Mouse (Mus musculus) A20 (cell line): Measurements from ENCODE around the gene Ubxn4.
"Not testable (repeated sequence)": the region's sequence is repeated elsewhere in the genome, so short reads cannot be mapped to it uniquely, and the experiment has no call there.

Experiments
- DNase-seq: peaks from one replicate; pipeline ENCODE4 v3.0.0-alpha.2; 2011; ENCODE audit warnings: low read depth, low spot score

Ubxn4 gene

DNA sequence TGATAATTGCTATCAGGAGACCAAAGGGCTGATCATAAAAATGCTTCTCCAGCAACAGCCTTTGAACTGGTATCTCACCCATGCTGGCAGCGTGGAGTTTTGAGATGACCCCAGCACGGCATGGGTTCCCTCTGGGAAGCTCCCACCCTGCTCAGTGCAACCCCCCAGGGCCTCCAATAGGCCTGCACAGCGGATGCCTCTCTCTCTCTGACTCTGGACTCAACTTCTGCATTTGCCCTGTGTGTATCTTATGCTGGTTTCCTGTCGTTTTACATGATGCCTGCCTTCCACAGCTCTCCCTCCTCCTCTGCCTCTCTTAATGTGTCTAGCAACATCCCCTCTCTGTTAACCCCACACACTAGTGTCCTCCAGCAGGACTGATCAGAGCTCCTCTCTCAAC is 70.9 kb downstream of the Ubxn4 start:
- no peak for DNase-seq

DNA sequence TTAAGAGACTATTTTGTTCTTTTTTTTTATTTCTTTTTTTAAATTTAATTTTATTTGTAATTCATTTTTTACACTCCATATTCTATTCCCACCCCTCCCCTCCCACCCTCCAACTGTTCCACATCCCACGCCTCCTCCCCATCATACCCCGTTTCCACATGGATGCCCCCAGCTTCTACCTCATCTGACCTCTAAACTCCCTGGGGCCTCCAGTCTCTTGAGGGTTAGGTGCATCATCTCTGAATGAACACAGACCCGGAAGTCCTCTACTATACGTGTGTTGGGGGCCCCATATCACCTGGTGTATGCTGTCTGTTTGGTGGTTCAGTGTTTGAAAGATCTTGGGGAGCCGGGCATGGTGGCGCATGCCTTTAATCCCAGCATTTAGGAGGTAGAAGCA is 75.5 kb downstream of the Ubxn4 start:
- DNase-seq, result not testable (repeated sequence)

DNA sequence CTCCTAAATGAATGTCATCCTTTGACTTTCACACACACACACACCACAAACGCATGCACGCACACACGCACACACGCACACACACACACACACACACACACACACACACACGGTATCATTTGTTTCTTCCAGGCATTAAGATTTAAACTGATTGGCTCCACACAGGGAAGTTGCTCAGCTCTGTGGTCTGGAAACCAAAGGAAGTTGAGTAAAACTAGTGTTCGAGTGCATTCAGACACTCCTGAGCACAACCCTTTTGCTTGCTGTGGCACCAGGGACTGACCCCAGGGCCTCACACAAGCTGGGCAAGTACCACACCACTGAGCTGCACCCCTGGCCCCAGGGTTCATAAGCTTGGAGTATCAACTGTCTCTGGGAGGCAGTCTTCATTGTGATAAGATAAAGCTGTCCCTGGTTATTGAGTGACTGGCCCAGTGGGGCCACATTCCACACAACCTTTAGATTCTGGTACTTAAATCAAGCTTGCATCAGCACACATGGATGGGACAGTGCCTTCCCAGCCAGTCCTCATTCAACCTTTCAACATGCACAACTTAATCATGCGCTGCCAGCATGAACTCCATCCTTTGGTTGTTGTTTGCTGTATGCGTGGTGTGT is 79.4 kb downstream of the Ubxn4 start:
- no peak for DNase-seq

DNA sequence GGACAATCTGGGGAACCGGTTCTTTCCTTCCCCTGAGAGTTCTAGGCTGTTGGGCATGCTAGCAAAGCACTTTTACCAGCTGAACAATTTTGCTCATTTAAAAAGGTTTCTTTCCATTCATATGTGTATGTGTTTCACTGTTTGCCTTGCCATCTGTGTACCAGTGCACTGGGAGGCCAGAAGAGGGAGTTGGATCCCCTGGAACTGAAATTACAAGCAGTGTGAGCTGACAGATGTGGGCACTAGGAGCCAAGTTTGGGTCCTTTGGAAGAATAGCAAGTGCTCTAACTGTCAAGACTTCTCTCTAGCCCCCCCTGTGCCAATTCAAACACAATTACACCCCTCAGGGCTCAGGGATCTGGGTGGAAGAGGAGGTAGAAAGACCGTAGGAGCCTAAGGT is 81.0 kb downstream of the Ubxn4 start:
- DNase-seq, result no peak

DNA sequence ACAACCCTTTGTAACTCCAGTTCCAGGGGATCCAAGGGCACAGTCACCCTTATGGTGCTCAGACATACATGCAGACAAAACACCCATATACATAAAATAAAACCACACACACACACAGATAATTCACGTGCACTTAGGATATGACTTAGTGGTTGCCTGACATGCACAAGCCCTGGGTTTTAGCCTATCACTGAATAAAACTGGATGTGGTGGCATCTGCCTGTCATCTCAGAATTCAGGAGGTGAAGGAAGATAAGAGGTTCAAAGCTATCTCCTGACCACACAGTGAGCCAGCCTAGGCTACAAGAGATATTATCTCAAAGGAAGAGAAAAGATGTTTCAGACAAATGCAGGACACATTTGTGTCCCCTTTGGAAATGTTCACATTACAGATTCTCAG is 83.4 kb downstream of the Ubxn4 start:
- DNase-seq, result no peak

DNA sequence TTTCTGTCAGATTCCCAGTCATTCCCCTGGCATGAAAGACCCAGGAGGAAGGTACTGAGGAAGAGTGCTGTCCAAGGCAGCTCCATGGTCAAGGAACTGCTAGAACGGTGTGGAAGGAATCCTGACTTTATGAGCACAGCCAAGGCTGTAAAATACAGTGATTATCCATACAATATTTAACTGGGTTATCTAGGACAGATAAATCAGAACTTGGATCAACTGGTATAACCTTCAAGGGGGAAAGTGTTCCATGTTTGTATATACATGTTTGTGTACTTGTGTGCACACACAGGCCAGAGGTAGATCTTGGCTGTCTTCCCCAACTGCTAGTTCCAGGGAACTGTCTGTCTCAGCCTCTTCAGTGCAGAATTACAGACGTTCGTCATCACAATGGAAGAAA is 84.5 kb downstream of the Ubxn4 start, which contains the start of gene Lct:
Gene Lct, minus strand, starts transcription at position 101 of the 400 bp plus-strand sequence.
- DNase-seq, result no peak
